Mouse (Mus musculus) embryonic fibroblast, embryonic 13.5 days (primary cell): ENCODE measurements around the gene Nfkb1.

Experiments
- CTCF ChIP-seq: IDR thresholded peaks from 2 replicates; pipeline ENCODE4 v1.5.1; 2011; ENCODE audit warnings: mild to moderate bottlenecking, control low read depth, low read length, moderate library complexity, borderline replicate concordance; ENCODE audit not compliant: insufficient read depth
- POLR2A ChIP-seq: IDR thresholded peaks from 2 replicates; pipeline ENCODE4 v1.6.1; 2011; ENCODE audit warnings: low read depth, mild to moderate bottlenecking, control low read depth, low read length, moderate library complexity

DNA sequence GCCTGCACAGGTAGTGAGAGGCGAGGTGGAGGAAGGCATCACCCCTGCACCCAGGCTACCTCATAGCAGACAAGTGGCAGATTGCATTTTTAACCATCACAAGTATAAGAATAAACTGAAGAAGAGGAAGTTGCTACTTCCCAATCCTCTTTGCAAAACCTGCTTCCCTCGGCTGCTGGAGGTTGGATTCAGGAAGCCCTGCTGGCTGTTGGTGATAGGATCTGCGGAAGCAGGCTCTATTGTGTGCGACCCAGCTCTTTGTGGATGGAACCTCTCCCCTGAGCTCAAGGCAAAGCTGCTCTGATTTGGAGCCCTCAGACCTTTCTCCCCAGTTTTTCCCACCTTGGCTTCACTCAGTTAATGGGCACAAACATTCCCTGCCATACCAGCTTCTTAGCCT is 94.3 kb downstream of the Nfkb1 start:
- TF ChIP-seq POLR2A (no peak), CTCF (no peak)
